Mouse (Mus musculus): ENCODE results near the gene Tecta.

The Tecta gene

GRCm38 (mm10) chr9:42321442-42321841 lies 78.3 kb downstream of the Tecta start:
- in situ Hi-C loops (cut with MboI, MseI) = loop anchor here (10.0 kb wide), 1 partner anchor 613 kb away; no protein-coding TSS in a partner anchor

- in situ Hi-C loops (cut with MboI, MseI) = loop anchor here (10.0 kb wide), 1 partner anchor 614 kb away; no protein-coding TSS in a partner anchor
Measured at GRCm38 (mm10) chr9:42320616-42321015, 79.1 kb downstream of the Tecta start.

GRCm38 (mm10) chr9:42318455-42318987 lies 81.2 kb downstream of the Tecta start:
- in situ Hi-C loops (cut with MboI, MseI) = no loop called here

- in situ Hi-C loops (cut with MboI, MseI) = no loop called here
Measured at GRCm38 (mm10) chr9:42317337-42317736, 82.4 kb downstream of the Tecta start.

DNA sequence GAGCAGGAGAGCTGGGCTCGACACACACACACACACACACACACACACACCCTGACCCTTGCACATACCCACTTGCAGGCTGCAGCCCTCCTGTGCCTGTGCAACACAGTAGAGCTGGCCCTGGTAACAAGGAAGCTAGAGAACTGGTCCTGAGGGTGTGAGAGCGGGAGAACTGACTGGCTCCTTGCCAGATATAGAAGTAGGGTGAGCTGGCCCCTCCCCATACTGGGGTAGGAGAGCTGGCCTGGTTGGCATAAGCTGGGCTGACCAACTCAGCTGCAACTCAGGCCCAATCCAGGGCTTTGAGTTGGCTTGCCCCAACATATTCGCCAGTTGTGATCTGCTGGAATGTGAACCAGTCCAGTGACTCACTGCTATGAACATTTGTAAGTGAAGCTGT lies 83.9 kb downstream of the Tecta start:
- in situ Hi-C loops (cut with MboI, MseI) = no loop called here

- in situ Hi-C loops (cut with MboI, MseI) = no loop called here
Measured at GRCm38 (mm10) chr9:42314959-42315358, 84.8 kb downstream of the Tecta start.

DNA sequence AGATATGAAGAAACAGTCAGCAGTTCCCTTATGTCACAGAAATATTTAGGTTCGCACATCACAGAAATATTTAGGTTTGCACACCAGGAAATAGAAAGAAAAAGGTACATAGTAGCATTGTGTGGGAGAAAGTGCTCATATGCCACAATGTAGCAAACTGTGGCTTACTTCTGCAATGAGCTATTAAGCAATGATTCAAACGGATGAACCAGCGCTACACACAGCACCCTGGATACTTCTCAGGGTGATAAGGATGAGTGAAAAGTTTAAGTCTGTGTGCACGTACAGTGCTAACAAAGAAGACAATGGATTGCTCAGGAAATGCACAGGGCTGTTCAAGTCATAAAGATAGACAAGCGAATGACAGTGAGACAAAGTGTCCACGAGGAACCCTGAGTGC lies 85.3 kb downstream of the Tecta start:
- in situ Hi-C loops (cut with MboI, MseI) = no loop called here

DNA sequence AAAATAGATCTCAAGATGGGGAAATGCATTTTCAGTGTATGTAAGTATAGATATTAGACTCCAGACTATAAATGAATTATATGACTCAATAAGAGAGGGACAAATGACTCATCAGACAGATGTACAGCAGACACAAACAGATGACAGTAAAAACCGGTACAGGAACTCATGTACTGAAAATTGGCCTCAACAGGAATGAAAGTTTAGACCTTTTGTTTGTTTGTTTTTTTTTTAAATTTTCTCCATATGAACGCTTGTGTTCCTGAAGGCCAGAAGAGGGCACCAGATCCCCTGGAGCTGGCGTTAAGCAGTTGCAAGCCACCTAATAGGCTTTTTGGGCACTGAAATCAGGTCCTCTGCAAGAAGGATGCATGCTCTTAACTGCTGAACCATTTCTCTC lies 85.9 kb downstream of the Tecta start:
- in situ Hi-C loops (cut with MboI, MseI) = no loop called here

- in situ Hi-C loops (cut with MboI, MseI) = no loop called here
Measured at GRCm38 (mm10) chr9:42311311-42311710, 88.4 kb downstream of the Tecta start.

- in situ Hi-C loops (cut with MboI, MseI) = no loop called here
Measured at GRCm38 (mm10) chr9:42303894-42304293, 95.8 kb downstream of the Tecta start.

DNA sequence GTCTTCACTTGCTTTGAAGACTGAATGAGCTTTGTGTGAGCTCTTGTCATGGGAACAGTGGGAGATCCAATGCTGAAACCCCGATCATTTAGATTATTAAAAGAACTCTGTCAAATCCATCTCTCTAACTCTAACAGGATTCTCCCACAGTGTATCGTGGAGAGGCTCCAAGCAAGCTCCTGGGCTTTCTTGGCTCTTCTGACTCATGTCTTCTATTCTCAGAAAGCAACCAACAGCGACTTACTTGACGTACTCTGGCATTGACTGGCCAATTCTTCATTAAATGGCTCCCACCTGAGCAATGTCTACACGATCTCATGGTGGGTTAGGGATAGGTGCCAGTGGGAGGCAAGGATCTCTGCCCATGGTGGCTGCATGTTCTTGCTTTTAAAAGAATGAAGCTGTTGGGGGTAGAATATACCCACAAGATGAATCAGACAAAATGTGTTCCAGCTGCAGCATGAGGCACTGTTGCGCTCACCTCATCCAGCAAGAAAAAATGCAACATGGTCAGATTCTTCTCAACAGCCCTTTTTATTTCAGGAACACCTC lies 98.6 kb downstream of the Tecta start:
- in situ Hi-C loops (cut with MboI, MseI) = no loop called here

DNA sequence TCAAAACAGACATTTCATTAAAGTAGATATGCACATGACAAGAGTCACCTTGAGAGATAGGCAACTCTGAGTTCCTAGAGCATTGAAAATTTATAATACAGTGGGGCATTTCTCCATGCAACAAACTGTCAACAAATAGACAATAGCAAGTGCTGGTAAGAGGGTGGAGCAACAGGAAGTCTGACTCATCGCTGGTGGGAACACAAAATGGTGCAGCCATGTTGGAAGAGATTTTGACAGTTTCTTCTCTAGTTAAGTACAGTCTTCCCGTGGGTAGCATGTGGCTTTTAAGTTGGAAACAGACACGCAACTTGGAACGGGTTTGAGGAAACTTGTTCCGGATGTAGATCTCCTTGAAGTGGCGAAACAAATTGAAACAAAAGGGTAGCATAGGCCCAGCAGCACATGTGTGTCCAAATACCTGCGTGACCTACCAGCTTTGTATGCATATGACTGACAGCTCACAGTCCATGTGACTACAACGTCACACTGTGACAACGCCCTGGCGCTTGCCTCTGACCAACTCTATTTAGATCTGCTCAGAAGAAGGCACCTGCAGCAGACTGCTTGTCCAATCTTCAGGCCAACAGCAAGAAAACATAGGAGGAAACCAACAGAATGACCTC lies 103.3 kb downstream of the Tecta start:
- in situ Hi-C loops (cut with MboI, MseI) = no loop called here

- in situ Hi-C loops (cut with MboI, MseI) = no loop called here
Measured at GRCm38 (mm10) chr9:42294131-42294530, 105.6 kb downstream of the Tecta start.

GRCm38 (mm10) chr9:42293596-42293995 lies 106.1 kb downstream of the Tecta start:
- in situ Hi-C loops (cut with MboI, MseI) = no loop called here

DNA sequence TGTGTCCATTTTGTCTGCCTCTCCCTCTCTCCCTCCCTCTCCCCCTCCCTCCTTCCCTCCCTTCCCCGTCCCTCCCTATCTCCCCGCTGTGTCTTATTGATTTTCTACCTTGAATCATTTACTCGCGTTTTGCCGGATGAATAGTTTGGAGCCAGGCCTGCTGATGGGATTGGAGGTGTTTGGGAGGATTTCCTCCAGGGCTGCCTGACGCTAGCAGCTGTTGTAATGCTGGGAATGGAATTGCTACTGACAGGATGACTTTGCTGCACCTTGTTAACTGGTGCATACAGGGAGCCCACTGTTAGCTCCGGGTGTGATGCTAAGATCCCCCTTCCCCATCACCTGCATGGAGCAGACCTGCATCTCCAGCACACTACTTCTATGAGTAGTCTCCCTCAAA lies 106.7 kb downstream of the Tecta start:
- in situ Hi-C loops (cut with MboI, MseI) = no loop called here

DNA sequence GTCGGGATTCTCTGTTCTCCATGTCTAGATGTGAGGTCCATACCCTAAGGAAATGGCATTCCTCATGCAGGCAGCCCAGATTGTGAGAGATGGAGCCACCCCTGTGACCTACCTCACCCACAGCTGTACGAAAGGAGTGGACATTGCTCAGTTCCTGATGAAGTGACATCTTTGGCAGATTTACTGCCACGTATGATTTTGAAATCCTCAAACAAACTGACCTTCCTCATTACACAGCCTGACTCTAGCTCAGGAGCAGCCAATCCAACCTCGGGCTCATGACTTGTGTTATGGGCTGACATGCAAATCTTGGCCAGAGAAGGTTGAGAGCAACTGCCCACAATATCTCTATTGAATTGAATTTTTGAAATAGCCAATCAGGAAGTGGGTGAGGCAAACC lies 120.1 kb downstream of the Tecta start:
- in situ Hi-C loops (cut with MboI, MseI) = no loop called here

Measured in T-helper 1 cell (primary cell).